Mouse (Mus musculus) heart, postnatal 0 days (tissue): Measurements from ENCODE around the gene Mob3b.
"Not testable (repeated sequence)": the region's sequence is repeated elsewhere in the genome, so short reads cannot be mapped to it uniquely, and the experiment has no call there.

Source experiments
- CTCF ChIP-seq: IDR thresholded peaks from 2 replicates; pipeline ENCODE4 v1.5.1; 2016; ENCODE audit warnings: antibody characterized with exemption, control low read depth, low read depth
- EP300 ChIP-seq: IDR thresholded peaks from 2 replicates; pipeline ENCODE4 v1.6.1; 2016; ENCODE audit warnings: antibody characterized with exemption, low read depth

DNA sequence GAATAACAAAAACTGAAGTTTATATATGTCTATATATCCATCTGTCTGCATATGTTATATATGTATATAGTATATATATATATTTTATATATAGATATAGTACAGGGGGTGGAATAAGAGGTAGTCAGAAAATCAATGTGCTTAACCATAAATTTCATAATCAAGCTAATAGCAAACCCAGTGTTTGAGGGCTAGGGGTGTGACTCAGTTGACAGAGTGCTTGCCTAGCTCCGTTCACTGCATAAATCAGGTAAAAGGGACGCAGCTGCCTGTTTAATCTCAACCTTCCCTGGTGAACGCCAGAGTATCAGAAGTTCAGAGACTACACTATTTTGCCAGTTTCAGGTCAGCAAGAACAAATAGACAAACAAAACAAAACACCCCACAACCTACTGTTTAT lies 255.7 kb downstream of the Mob3b start:
- not testable (repeated sequence) for TF ChIP-seq CTCF, EP300
